Comparison of ENCODE assay signal across 13 mouse cellular contexts in the genomic region with DNA sequence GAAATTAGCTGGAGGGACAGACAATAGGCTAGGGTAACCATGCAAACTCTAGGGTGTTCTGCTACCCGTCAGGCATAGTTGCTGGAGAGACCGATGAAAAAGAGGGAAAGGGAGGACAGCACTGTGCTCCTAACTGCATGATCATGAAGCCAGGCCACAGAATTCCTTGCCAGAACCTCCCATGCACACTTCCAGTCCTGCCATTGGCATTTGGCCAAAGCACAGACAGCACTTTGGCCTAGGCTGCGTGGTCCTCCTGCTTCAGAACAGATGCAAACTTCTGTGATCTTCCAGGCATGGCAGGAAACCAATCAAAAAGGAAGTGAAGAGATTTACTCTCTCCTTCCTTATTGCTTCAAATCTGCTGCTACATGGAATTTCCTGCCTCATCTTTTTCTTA. TPM values are rescaled to one million over a fixed set of nuclear protein-coding genes. Genes with fewer than 3 reads are reported as not detected.
DNase-seq lines count a peak whose midpoint lies in the region; ATAC-seq and TF ChIP-seq lines count a peak whose summit lies in the region.
"Had no signal": no experiment of that assay in that cellular context is flagged by ENCODE, and none has a peak within 500 bp of the region (broad histone marks: within the 10 kb centered on the region; RNA-seq: fewer than 3 reads in every experiment).

No protein-coding gene starts in this region.

- no peak for TF ChIP-seq CTCF in brain, embryonic 14.5 days (IDR thresholded peaks at IDR 0.05; ENCODE audit: borderline replicate concordance, extremely low read depth, insufficient read depth, insufficient read length)

- DNase-seq in kidney, adult 9 months: peak; percentile 1
- DNase-seq in kidney, adult 18-20 months: no peak
- peak; percentile 21 for DNase-seq in MN1 (ENCODE audit: low spot score)
- peak; percentile 10 for DNase-seq in brain, embryonic 14.5 days (ENCODE audit: low read depth)
- no peak for DNase-seq in frontal cortex, postnatal 25 days (ENCODE audit: low spot score in 2 of 2)
- DNase-seq in yolk sac, embryonic 10.5 days (ENCODE audit: low spot score): no peak
- DNase-seq: layer of hippocampus, adult 9-11 months; right cerebral cortex, adult 18-20 months; thymus, adult 18-20 months had no signal

- H3K9ac ChIP-seq in kidney, embryonic 16.5 days (replicated peaks; ENCODE audit: low read length): no peak overlapping the region
- H3K9ac ChIP-seq: forebrain, embryonic 15.5 days; liver, embryonic 15.5 days had no signal

- no peaks in the 10 kb centered on the region for H3K36me3 ChIP-seq in kidney, embryonic 16.5 days (ENCODE audit: insufficient read depth, low read length)
- H3K36me3 ChIP-seq: forebrain, embryonic 15.5 days; liver, embryonic 15.5 days had no signal

- no peak overlapping the region for H3K27ac ChIP-seq in kidney, embryonic 16.5 days (ENCODE audit: low read length)
- H3K27ac ChIP-seq: forebrain, embryonic 15.5 days; liver, embryonic 15.5 days had no signal

- H3K4me3 ChIP-seq in kidney, embryonic 16.5 days (ENCODE audit: low read length): no peak overlapping the region
- H3K4me3 ChIP-seq: forebrain, embryonic 15.5 days; liver, embryonic 15.5 days had no signal

- no peaks in the 10 kb centered on the region for H3K9me3 ChIP-seq in kidney, embryonic 16.5 days (ENCODE audit: low read length)
- H3K9me3 ChIP-seq: forebrain, embryonic 15.5 days; liver, embryonic 15.5 days had no signal

- no peak for TF ChIP-seq POLR2A in brain, embryonic 14.5 days (IDR thresholded peaks at IDR 0.05; ENCODE audit: borderline replicate concordance, extremely low read depth, insufficient read depth, insufficient read length, poor library complexity, severe bottlenecking)

- H3K4me1 ChIP-seq in kidney, embryonic 16.5 days (ENCODE audit: insufficient read depth, low read length): no peaks in the 10 kb centered on the region
- H3K4me1 ChIP-seq: forebrain, embryonic 15.5 days; liver, embryonic 15.5 days had no signal

- no peak overlapping the region for H3K4me2 ChIP-seq in kidney, embryonic 16.5 days (replicated peaks; ENCODE audit: low read depth, low read length)
- H3K4me2 ChIP-seq: forebrain, embryonic 15.5 days; liver, embryonic 15.5 days had no signal

- no peaks in the 10 kb centered on the region for H3K27me3 ChIP-seq in kidney, embryonic 16.5 days (ENCODE audit: insufficient read depth, low read length)
- H3K27me3 ChIP-seq: forebrain, embryonic 15.5 days; liver, embryonic 15.5 days had no signal

- 36% methylated on average over 3 of the region's 3 CpGs for WGBS in kidney, embryonic 16.5 days

- ATAC-seq in kidney, embryonic 16.5 days (ENCODE audit: low FRiP score, low TSS enrichment): peak; percentile 79; the same call in 1 of the 2 replicates
- ATAC-seq: activated CD4-positive, CD25-positive, alpha-beta regulatory T cell, adult 4 months; forebrain, embryonic 15.5 days had no signal

RNA-seq across cellular contexts. Expression of a gene that starts 2.0 kb away (rescaled TPM):
- polyA plus RNA-seq in brain, embryonic 14.5 days (2012; rRNA removed): not detected in 2 replicates
- not detected in 2 replicates for polyA plus RNA-seq in kidney, embryonic 16.5 days (2015; fragmentation: Nextera tagmentation; extraction: Ambion mirVana)
- polyA plus RNA-seq: forebrain, embryonic 15.5 days; liver, embryonic 15.5 days had no signal

RNA-seq across cellular contexts. Expression of a gene that starts 2.2 kb away (rescaled TPM):
- polyA plus RNA-seq in brain, embryonic 14.5 days (2012; rRNA removed): not detected in 2 replicates
- polyA plus RNA-seq in kidney, embryonic 16.5 days (2015; fragmentation: Nextera tagmentation; extraction: Ambion mirVana): not detected in 2 replicates
- polyA plus RNA-seq: activated CD4-positive, CD25-positive, alpha-beta regulatory T cell, adult 4 months; forebrain, embryonic 15.5 days; liver, embryonic 15.5 days had no signal

RNA-seq across cellular contexts. Expression of a gene that starts 21.8 kb away (rescaled TPM):
- not detected in 2 replicates for polyA plus RNA-seq in brain, embryonic 14.5 days (2012; rRNA removed)
- not detected in 2 replicates for polyA plus RNA-seq in kidney, embryonic 16.5 days (2015; fragmentation: Nextera tagmentation; extraction: Ambion mirVana)
- polyA plus RNA-seq: activated CD4-positive, CD25-positive, alpha-beta regulatory T cell, adult 4 months; forebrain, embryonic 15.5 days; liver, embryonic 15.5 days had no signal

RNA-seq across cellular contexts. Expression of a gene that starts 37.1 kb away (rescaled TPM):
- not detected in 2 replicates for polyA plus RNA-seq in brain, embryonic 14.5 days (2012; rRNA removed)
- polyA plus RNA-seq in kidney, embryonic 16.5 days (2015; fragmentation: Nextera tagmentation; extraction: Ambion mirVana): not detected in 2 replicates
- polyA plus RNA-seq: activated CD4-positive, CD25-positive, alpha-beta regulatory T cell, adult 4 months; forebrain, embryonic 15.5 days; liver, embryonic 15.5 days had no signal

RNA-seq across cellular contexts. Expression of a gene that starts 42.0 kb away (rescaled TPM):
- not detected in 2 replicates for polyA plus RNA-seq in brain, embryonic 14.5 days (2012; rRNA removed)
- polyA plus RNA-seq in kidney, embryonic 16.5 days (2015; fragmentation: Nextera tagmentation; extraction: Ambion mirVana): not detected in 2 replicates
- polyA plus RNA-seq: activated CD4-positive, CD25-positive, alpha-beta regulatory T cell, adult 4 months; forebrain, embryonic 15.5 days; liver, embryonic 15.5 days had no signal

Comparison
In these comparisons a context has a peak if more than half of its experiments do, and no peak if none do; other contexts are left out.
1. DNase-seq: peak in kidney, adult 9 months (single experiment), MN1 (single experiment) and brain, embryonic 14.5 days (single experiment); none in kidney, adult 18-20 months (single experiment), frontal cortex, postnatal 25 days (0 of 2) and yolk sac, embryonic 10.5 days (single experiment).